Mouse (Mus musculus) heart, adult 2 months (tissue): Measurements from ENCODE around the gene Igsf21. TPM values are rescaled to one million over a fixed set of nuclear protein-coding genes. Genes with fewer than 3 reads are reported as not detected.

Experiments used
- DNase-seq, 2 experiments: peaks; one replicate each; pipeline ENCODE4 v3.0.0; 2021
- H3K27ac ChIP-seq: fragments of 200-600 bp; 2 replicates; pipeline ENCODE4 v1.8.1; 2022
- H3K27me3 ChIP-seq: fragments of 200-500 bp; 2 replicates; pipeline ENCODE4 v1.6.1; 2012; ENCODE audit warnings: mild to moderate bottlenecking, low read length, inconsistent platforms, mixed read lengths; ENCODE audit not compliant: control insufficient read depth, insufficient read depth
- H3K36me3 ChIP-seq: fragments of 200-500 bp; 2 replicates; pipeline ENCODE4 v1.6.1; 2012; ENCODE audit warnings: low read length, inconsistent platforms; ENCODE audit not compliant: control insufficient read depth, insufficient read depth
- H3K4me1 ChIP-seq: fragments of 200-500 bp; 2 replicates; pipeline ENCODE4 v1.6.1; 2011; ENCODE audit warnings: low read length; ENCODE audit not compliant: control insufficient read depth, insufficient read depth
- H3K4me3 ChIP-seq: fragments of 200-600 bp; 2 replicates; pipeline ENCODE4 v1.8.1; 2022
- H3K79me2 ChIP-seq: fragments of 200-500 bp; replicated peaks from 2 replicates; pipeline ENCODE4 v1.6.1; 2012; ENCODE audit warnings: mild to moderate bottlenecking, inconsistent platforms, low read length, moderate library complexity, mixed read lengths; ENCODE audit not compliant: control insufficient read depth, insufficient read depth
- H3K9ac ChIP-seq: fragments of 200-500 bp; 2 replicates; pipeline ENCODE4 v1.6.1; 2012; ENCODE audit warnings: low read depth, mild to moderate bottlenecking, control low read depth, inconsistent platforms, low read length, mixed read lengths
- CTCF ChIP-seq: fragments of 200-600 bp; IDR thresholded peaks from 2 replicates; pipeline ENCODE4 v1.8.1; 2022; ENCODE audit warnings: antibody characterized with exemption, mild to moderate bottlenecking, moderate library complexity
- EP300 ChIP-seq: fragments of 200-500 bp; IDR thresholded peaks from 2 replicates; pipeline ENCODE4 v1.6.1; 2011; ENCODE audit warnings: low read depth, low read length, control low read depth; ENCODE audit not compliant: insufficient read depth
- POLR2A ChIP-seq: fragments of 200-500 bp; IDR thresholded peaks from 2 replicates; pipeline ENCODE4 v1.6.1; 2011; ENCODE audit warnings: mild to moderate bottlenecking, low read depth, low read length, control low read depth; ENCODE audit not compliant: insufficient read depth
- WGBS: fragments of 180-500 bp; shearing (Covaris S2); methylation state at CpG from one replicate; pipeline ENCODE4 v1.1.7; 2018; 5-methylcytosine and 5-hydroxymethylcytosine counted together
- intact Hi-C: fragments of 180-260 bp; cut with DNase I; formaldehyde crosslinking; loops from one replicate; pipeline ENCODE4 v1.15.1; 2025
- polyA plus RNA-seq: library from polyadenylated mRNA; depleted of rRNA; stranded (reverse); fragments of >200 nt; gene quantifications from 2 replicates; pipeline ENCODE4 v1.2.3, GENCODE M21; 2012
- total RNA-seq, 2 experiments: library from RNA; stranded (reverse); gene quantifications; 2 replicates each; pipeline ENCODE4 v1.2.3; 2021

The Igsf21 gene
- total and polyA plus RNA-seq, 3 experiments = 0.14 to 0.76 (median 0.16) TPM

- Histone ChIP-seq H3K9ac (no peak overlapping the region), H3K4me1 (no peaks in the 10 kb centered on the region), H3K27me3 (no peaks in the 10 kb centered on the region), H3K27ac (no peak overlapping the region), H3K36me3 (no peaks in the 10 kb centered on the region), H3K79me2 (no peaks in the 10 kb centered on the region), H3K4me3 (no peak overlapping the region)
- intact Hi-C loops = loop anchor here (5.0 kb wide), 2 partner anchors 224 to 581 kb away; no protein-coding TSS in a partner anchor
- TF ChIP-seq CTCF (peak; percentile 90), POLR2A (no peak), EP300 (no peak)
- no peak for DNase-seq
- 62% methylated on average over 5 of the region's 5 CpGs for WGBS
These were observed 145.5 kb downstream of the Igsf21 start for GRCm38 (mm10) chr4:140101106-140101505.

GRCm38 (mm10) chr4:140100141-140100540 lies 146.4 kb downstream of the Igsf21 start:
- Histone ChIP-seq H3K27ac (no peak overlapping the region), H3K79me2 (no peaks in the 10 kb centered on the region), H3K4me3 (no peak overlapping the region), H3K27me3 (no peaks in the 10 kb centered on the region), H3K9ac (no peak overlapping the region), H3K36me3 (no peaks in the 10 kb centered on the region), H3K4me1 (no peaks in the 10 kb centered on the region)
- WGBS = 73% methylated on average over 1 of the region's 1 CpGs
- DNase-seq = no peak
- TF ChIP-seq POLR2A (no peak), EP300 (no peak), CTCF (peak; percentile 61)
- intact Hi-C loops = loop anchor here (5.0 kb wide), 2 partner anchors 223 to 582 kb away; no protein-coding TSS in a partner anchor

GRCm38 (mm10) chr4:140096283-140096682 lies 150.3 kb downstream of the Igsf21 start:
- no peaks in the 10 kb centered on the region for H3K4me1 ChIP-seq
- WGBS = 54% methylated on average over 2 of the region's 2 CpGs
- TF ChIP-seq EP300 (no peak), CTCF (0 out of 2 replicates have a peak, but pooled peaks have one; percentile 13), POLR2A (no peak)

GRCm38 (mm10) chr4:140094835-140095234 lies 151.7 kb downstream of the Igsf21 start:
- TF ChIP-seq POLR2A (no peak), EP300 (no peak), CTCF (no peak)
- Histone ChIP-seq H3K9ac (no peak overlapping the region), H3K4me3 (no peak overlapping the region), H3K27me3 (no peaks in the 10 kb centered on the region), H3K36me3 (no peaks in the 10 kb centered on the region), H3K79me2 (no peaks in the 10 kb centered on the region), H3K4me1 (no peaks in the 10 kb centered on the region), H3K27ac (no peak overlapping the region)
- DNase-seq = no peak
- intact Hi-C loops = no loop called here
- WGBS = 40% methylated on average over 2 of the region's 2 CpGs

More at GRCm38 (mm10) chr4:140096283-140096682, 150.3 kb downstream of the Igsf21 start:
- Histone ChIP-seq H3K27me3 (no peaks in the 10 kb centered on the region), H3K27ac (no peak overlapping the region), H3K36me3 (no peaks in the 10 kb centered on the region), H3K79me2 (no peaks in the 10 kb centered on the region), H3K4me3 (no peak overlapping the region), H3K9ac (no peak overlapping the region)
- intact Hi-C loops = no loop called here
- no peak for DNase-seq

GRCm38 (mm10) chr4:140092367-140092766 lies 154.2 kb downstream of the Igsf21 start:
- H3K79me2 ChIP-seq = no peaks in the 10 kb centered on the region
- no peaks in the 10 kb centered on the region for H3K4me1 ChIP-seq
- H3K4me3 ChIP-seq = no peak overlapping the region
- intact Hi-C loops = no loop called here
- H3K36me3 ChIP-seq = no peaks in the 10 kb centered on the region
- no peak overlapping the region for H3K9ac ChIP-seq
- H3K27me3 ChIP-seq = no peaks in the 10 kb centered on the region
- TF ChIP-seq CTCF (no peak), EP300 (no peak), POLR2A (no peak)
- no peak for DNase-seq
- H3K27ac ChIP-seq = no peak overlapping the region
- 69% methylated on average over 11 of the region's 11 CpGs for WGBS

GRCm38 (mm10) chr4:140091693-140092092 lies 154.9 kb downstream of the Igsf21 start:
- Histone ChIP-seq H3K9ac (no peak overlapping the region), H3K4me3 (no peak overlapping the region), H3K79me2 (no peaks in the 10 kb centered on the region), H3K36me3 (no peaks in the 10 kb centered on the region), H3K4me1 (no peaks in the 10 kb centered on the region), H3K27ac (no peak overlapping the region), H3K27me3 (no peaks in the 10 kb centered on the region)
- TF ChIP-seq POLR2A (no peak), CTCF (no peak), EP300 (no peak)
- intact Hi-C loops = no loop called here
- 74% methylated on average over 3 of the region's 3 CpGs for WGBS
- DNase-seq = no peak
